Mouse (Mus musculus) spleen, adult 2 months (tissue): Measurements from ENCODE around the gene Gcdh.

Experiments used
- CTCF ChIP-seq: fragments of 200-500 bp; IDR thresholded peaks from 2 replicates; pipeline ENCODE4 v1.5.1; 2011; ENCODE audit warnings: mild to moderate bottlenecking, inconsistent platforms; ENCODE audit not compliant: insufficient read depth, insufficient read length, insufficient replicate concordance; ENCODE audit errors: extremely low read depth
- POLR2A ChIP-seq: fragments of 200-500 bp; IDR thresholded peaks from 2 replicates; pipeline ENCODE4 v1.6.1; 2011; ENCODE audit warnings: low read depth, low read length, inconsistent platforms

DNA sequence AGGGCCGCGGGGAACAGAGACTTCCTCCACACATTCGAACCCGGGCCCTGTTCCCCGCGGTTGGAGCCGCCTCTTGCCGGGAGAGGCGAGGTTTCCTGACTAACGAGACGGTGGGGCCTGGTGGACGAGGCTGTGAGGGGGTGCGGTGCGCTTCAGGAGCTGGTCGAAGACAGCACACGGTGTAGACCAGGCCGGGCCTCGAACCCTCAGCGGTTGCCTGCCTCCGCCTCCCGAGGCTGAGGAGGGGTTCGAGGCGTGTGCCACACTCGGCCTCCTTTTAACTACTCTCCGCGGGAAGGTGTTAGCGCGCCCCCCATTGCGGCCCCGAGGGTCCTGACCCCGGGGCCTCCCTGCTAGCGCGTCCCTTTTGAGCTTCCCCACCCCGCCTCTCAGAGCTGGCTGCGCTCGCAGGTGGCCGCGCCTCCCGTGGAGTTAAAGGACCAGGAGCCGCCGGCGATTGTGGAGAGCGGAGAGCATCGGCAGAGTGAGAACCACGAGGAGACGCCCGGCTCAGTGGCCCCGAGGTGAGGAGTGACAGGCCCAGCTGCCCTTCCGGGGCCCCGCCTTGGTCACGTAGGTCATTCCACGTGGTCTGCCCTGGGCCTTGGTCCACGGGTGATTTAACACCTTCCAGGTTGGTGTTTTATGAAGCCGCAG lies 21.3 kb downstream of the Gcdh start:
- TF ChIP-seq POLR2A: no peak
- no peak for TF ChIP-seq CTCF
